In the genomic region with DNA sequence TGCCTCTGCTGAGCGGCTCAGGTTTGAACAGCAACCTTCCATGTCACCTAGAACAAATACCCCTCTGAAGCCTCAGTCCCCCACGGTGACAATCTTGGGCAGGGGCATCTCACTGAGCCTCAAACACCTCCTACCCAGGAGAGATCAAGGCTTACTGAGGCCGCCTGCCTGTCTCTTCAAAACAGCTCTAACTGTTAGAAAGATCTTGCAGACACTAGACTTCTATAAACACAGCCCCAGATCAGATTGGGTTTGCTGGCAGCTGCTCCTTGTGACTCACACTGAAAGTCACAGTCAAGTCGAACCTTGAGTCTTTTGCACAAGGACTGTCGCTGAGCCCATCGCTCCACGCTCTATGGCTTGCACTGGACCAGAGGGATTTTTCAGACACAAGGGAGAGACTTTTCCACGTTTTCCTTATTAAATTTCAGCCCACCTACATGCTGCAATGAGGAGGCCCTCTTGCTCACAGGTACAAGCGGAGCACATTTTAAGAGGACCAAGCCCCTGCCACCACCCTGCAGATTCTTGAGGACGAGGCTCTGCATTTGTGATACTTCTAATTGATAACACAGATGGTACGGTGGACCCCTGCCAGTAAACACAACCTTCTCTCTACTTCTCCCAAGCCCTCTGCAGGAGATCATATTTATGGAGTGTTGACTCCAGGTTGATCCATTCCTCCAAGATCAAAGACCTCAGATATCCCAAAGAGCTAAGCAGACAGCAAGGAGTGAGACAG, we compare ENCODE assay signal across 9 mouse cellular contexts. TPM values are rescaled to one million over a fixed set of nuclear protein-coding genes. Genes with fewer than 3 reads are reported as not detected.
DNase-seq lines count a peak whose midpoint lies in the region; ATAC-seq lines count a peak whose summit lies in the region.
"Had no signal": no experiment of that assay in that cellular context is flagged by ENCODE, and none has a peak within 500 bp of the region (broad histone marks: within the 10 kb centered on the region; RNA-seq: fewer than 3 reads in every experiment).

No protein-coding gene starts in this region.

- H3K27me3 ChIP-seq in hindbrain, embryonic 14.5 days (ENCODE audit: control insufficient read depth, insufficient read depth, low read length), result no peaks in the 10 kb centered on the region

- DNase-seq in gastrocnemius, postnatal 10 days, result peak; percentile 26
- no peak for DNase-seq in gastrocnemius, postnatal 36 days
- DNase-seq in 3134 (ENCODE audit: extremely low read depth, insufficient read length, low spot score), result peak; percentile 70
- DNase-seq in cerebellum, adult 18-20 months, result peak; percentile 66 to 70
- no peak for DNase-seq in hindbrain, embryonic 14.5 days (ENCODE audit: low spot score)
- DNase-seq in right cerebral cortex, postnatal 25 days, result peak; percentile 63
- DNase-seq in thymus, postnatal 4 days, result no peak
- no peak for DNase-seq in Muller cell, postnatal 12 days (ENCODE audit: inconsistent ontology term)

- no peaks in the 10 kb centered on the region for H3K9me3 ChIP-seq in hindbrain, embryonic 14.5 days (ENCODE audit: control insufficient read depth, low read length)

- H3K36me3 ChIP-seq in hindbrain, embryonic 14.5 days (replicated peaks; ENCODE audit: control insufficient read depth, insufficient read depth), result no peaks in the 10 kb centered on the region
- H3K36me3 ChIP-seq: G1E had no signal

- H3K4me3 ChIP-seq in hindbrain, embryonic 14.5 days (replicated peaks; ENCODE audit: low read length), result no peak overlapping the region

- ATAC-seq in hindbrain, embryonic 14.5 days (ENCODE audit: low FRiP score), result no peak

- no peak overlapping the region for H3K4me2 ChIP-seq in hindbrain, embryonic 14.5 days (replicated peaks)

- H3K4me1 ChIP-seq in hindbrain, embryonic 14.5 days (replicated peaks; ENCODE audit: control insufficient read depth, insufficient read depth, low read length), result peaks cover 73% of the 10 kb centered on the region

- no peak overlapping the region for H3K9ac ChIP-seq in hindbrain, embryonic 14.5 days

- peak overlapping the region; percentile 44; the same call in 1 of the 2 replicates for H3K27ac ChIP-seq in hindbrain, embryonic 14.5 days

- intact Hi-C loops in gastrocnemius, postnatal 36 days (cut with DNase I), result no loop called here

- WGBS in hindbrain, embryonic 14.5 days, result 60% methylated on average over 11 of the region's 11 CpGs

RNA-seq across cellular contexts. Expression of a gene that starts 21.7 kb away (rescaled TPM):
- total RNA-seq in gastrocnemius, postnatal 10 days (2021), result 10 to 100 TPM in 1 of 2 experiments, 1 to 10 TPM in 1; 7.8 to 12.4 TPM
- total RNA-seq in gastrocnemius, postnatal 36 days (2021), result 1 to 10 TPM; 1.2 to 1.3 TPM
- polyA plus RNA-seq in hindbrain, embryonic 14.5 days (2014; fragmentation: Nextera tagmentation; extraction: Ambion mirVana), result 49.9 and 50.7 TPM in 2 replicates
- polyA plus RNA-seq: G1E had no signal

Comparison
In these comparisons a context has a peak if more than half of its experiments do, and no peak if none do; other contexts are left out.
1. DNase-seq: peak in gastrocnemius, postnatal 10 days (single experiment), 3134 (single experiment), cerebellum, adult 18-20 months (2 of 2) and right cerebral cortex, postnatal 25 days (single experiment); none in gastrocnemius, postnatal 36 days (0 of 2), hindbrain, embryonic 14.5 days (single experiment), thymus, postnatal 4 days (single experiment) and Muller cell, postnatal 12 days (single experiment).